Mouse (Mus musculus) midbrain, embryonic 11.5 days (tissue): Measurements from ENCODE around the gene Wnt5b. TPM values are rescaled to one million over a fixed set of nuclear protein-coding genes. Genes with fewer than 3 reads are reported as not detected.

Source experiments
- ATAC-seq: fragments of 200-750 bp; cut with Nextera tagmentation; 2 replicates; pipeline ENCODE4 v1.8.0; 2017; ENCODE audit warnings: moderate TSS enrichment, moderate library complexity; ENCODE audit not compliant: low FRiP score
- DNase-seq: peaks from one replicate; pipeline ENCODE4 v3.0.0; 2015; ENCODE audit warnings: low spot score; ENCODE audit errors: missing footprints
- H3K27ac ChIP-seq: fragments of 300-500 bp; sonication (generic); 2 replicates; pipeline ENCODE4 v1.5.1; 2014; ENCODE audit warnings: low read depth, low read length
- H3K27me3 ChIP-seq: fragments of 300-500 bp; sonication (generic); 2 replicates; pipeline ENCODE4 v1.6.1; 2014; ENCODE audit warnings: mild to moderate bottlenecking, low read length, moderate library complexity, mixed read lengths; ENCODE audit not compliant: control insufficient read depth, insufficient read depth
- H3K36me3 ChIP-seq: fragments of 300-500 bp; sonication (generic); 2 replicates; pipeline ENCODE4 v1.6.1; 2014; ENCODE audit warnings: mild to moderate bottlenecking, low read length, moderate library complexity, mixed read lengths; ENCODE audit not compliant: control insufficient read depth, insufficient read depth
- H3K4me1 ChIP-seq: fragments of 300-500 bp; sonication (generic); 2 replicates; pipeline ENCODE4 v1.6.1; 2014; ENCODE audit warnings: low read length; ENCODE audit not compliant: control insufficient read depth, insufficient read depth
- H3K4me2 ChIP-seq: fragments of 300-500 bp; sonication (generic); 2 replicates; pipeline ENCODE4 v1.6.1; 2014; ENCODE audit warnings: mild to moderate bottlenecking, moderate library complexity
- H3K4me3 ChIP-seq: fragments of 300-500 bp; sonication (generic); 2 replicates; pipeline ENCODE4 v1.5.1; 2014; ENCODE audit warnings: low read depth, low read length
- H3K9ac ChIP-seq: fragments of 300-500 bp; sonication (generic); 2 replicates; pipeline ENCODE4 v1.6.1; 2014; ENCODE audit warnings: low read length
- H3K9me3 ChIP-seq: fragments of 300-500 bp; sonication (generic); 2 replicates; pipeline ENCODE4 v1.6.1; 2016; ENCODE audit warnings: low read length; ENCODE audit not compliant: control insufficient read depth
- WGBS: fragments of 180-500 bp; shearing (Covaris S2); extraction: QIAGEN DNeasy Blood & Tissue Kit; methylation state at CpG from one replicate; pipeline ENCODE4 v1.1.7; 2014; 5-methylcytosine and 5-hydroxymethylcytosine counted together
- polyA plus RNA-seq: library from polyadenylated mRNA; unstranded; fragments of >200 nt; fragmentation: Nextera tagmentation; extraction: Ambion mirVana; gene quantifications from 2 replicates; pipeline ENCODE4 v1.2.1, GENCODE M21; 2014

The Wnt5b gene
- polyA plus RNA-seq, 1 experiment from 2014 or later: 9.2 TPM

- Histone ChIP-seq H3K4me3 (no peak overlapping the region), H3K9ac (no peak overlapping the region), H3K4me1 (peaks cover 15% of the 10 kb centered on the region), H3K4me2 (no peak overlapping the region), H3K36me3 (no peaks in the 10 kb centered on the region), H3K27me3 (no peaks in the 10 kb centered on the region), H3K27ac (no peak overlapping the region), H3K9me3 (no peaks in the 10 kb centered on the region)
- DNase-seq (no peak), ATAC-seq (no peak)
- 70% methylated on average over 13 of the region's 13 CpGs for WGBS
Observed at GRCm38 (mm10) chr6:119477686-119478310, 66.3 kb downstream of the Wnt5b start.

- H3K9ac ChIP-seq: no peak overlapping the region
- no peak overlapping the region for H3K4me3 ChIP-seq
- H3K36me3 ChIP-seq: no peaks in the 10 kb centered on the region
- no peaks in the 10 kb centered on the region for H3K9me3 ChIP-seq
- WGBS: 89% methylated on average over 6 of the region's 6 CpGs
- DNase-seq: no peak
- H3K4me1 ChIP-seq: peaks cover 13% of the 10 kb centered on the region
- no peak overlapping the region for H3K27ac ChIP-seq
- H3K27me3 ChIP-seq: no peaks in the 10 kb centered on the region
- ATAC-seq: no peak
- no peak overlapping the region for H3K4me2 ChIP-seq
Observed at GRCm38 (mm10) chr6:119475988-119476387, 68.2 kb downstream of the Wnt5b start.

- 89% methylated on average over 4 of the region's 4 CpGs for WGBS
- Histone ChIP-seq H3K27ac (no peak overlapping the region), H3K9me3 (no peaks in the 10 kb centered on the region), H3K9ac (no peak overlapping the region), H3K27me3 (no peaks in the 10 kb centered on the region), H3K36me3 (no peaks in the 10 kb centered on the region), H3K4me3 (no peak overlapping the region), H3K4me2 (no peak overlapping the region), H3K4me1 (peaks cover 11% of the 10 kb centered on the region)
- ATAC-seq (no peak), DNase-seq (no peak)
Observed at GRCm38 (mm10) chr6:119473992-119474391, 70.2 kb downstream of the Wnt5b start.

- no peaks in the 10 kb centered on the region for H3K27me3 ChIP-seq
- no peak for DNase-seq
- no peak overlapping the region for H3K4me3 ChIP-seq
- peaks cover 6% of the 10 kb centered on the region for H3K4me1 ChIP-seq
- ATAC-seq: no peak
- WGBS: 79% methylated on average over 7 of the region's 7 CpGs
- no peak overlapping the region for H3K4me2 ChIP-seq
- H3K27ac ChIP-seq: no peak overlapping the region
- no peak overlapping the region for H3K9ac ChIP-seq
- no peaks in the 10 kb centered on the region for H3K9me3 ChIP-seq
- H3K36me3 ChIP-seq: no peaks in the 10 kb centered on the region
Observed at GRCm38 (mm10) chr6:119473446-119473845, 70.7 kb downstream of the Wnt5b start.

- Histone ChIP-seq H3K27ac (no peak overlapping the region), H3K27me3 (no peaks in the 10 kb centered on the region), H3K4me1 (no peaks in the 10 kb centered on the region), H3K9ac (no peak overlapping the region), H3K9me3 (no peaks in the 10 kb centered on the region), H3K36me3 (no peaks in the 10 kb centered on the region), H3K4me2 (no peak overlapping the region), H3K4me3 (no peak overlapping the region)
- 84% methylated on average over 3 of the region's 3 CpGs for WGBS
- no peak for DNase-seq
- ATAC-seq: no peak
Observed at GRCm38 (mm10) chr6:119472705-119473104, 71.4 kb downstream of the Wnt5b start.

- DNase-seq (peak; percentile 90), ATAC-seq (no peak)
- no peaks in the 10 kb centered on the region for H3K9me3 ChIP-seq
- 29% methylated on average over 5 of the region's 5 CpGs for WGBS
- no peak overlapping the region for H3K9ac ChIP-seq
- no peak overlapping the region for H3K27ac ChIP-seq
- no peaks in the 10 kb centered on the region for H3K36me3 ChIP-seq
- H3K27me3 ChIP-seq: no peaks in the 10 kb centered on the region
- H3K4me2 ChIP-seq: no peak overlapping the region
- no peaks in the 10 kb centered on the region for H3K4me1 ChIP-seq
- H3K4me3 ChIP-seq: no peak overlapping the region
Observed at GRCm38 (mm10) chr6:119472135-119472534, 72.0 kb downstream of the Wnt5b start.

- no peak overlapping the region for H3K4me2 ChIP-seq
- H3K36me3 ChIP-seq: no peaks in the 10 kb centered on the region
- no peak overlapping the region for H3K27ac ChIP-seq
- H3K27me3 ChIP-seq: no peaks in the 10 kb centered on the region
- H3K9me3 ChIP-seq: no peaks in the 10 kb centered on the region
- DNase-seq: no peak
- WGBS: 86% methylated on average over 3 of the region's 3 CpGs
- no peaks in the 10 kb centered on the region for H3K4me1 ChIP-seq
- H3K4me3 ChIP-seq: no peak overlapping the region
- no peak overlapping the region for H3K9ac ChIP-seq
- no peak for ATAC-seq
Observed at GRCm38 (mm10) chr6:119470777-119471176, 73.4 kb downstream of the Wnt5b start.

GRCm38 (mm10) chr6:119467785-119468059 is 76.4 kb downstream of the Wnt5b start:
- WGBS: 76% methylated on average over 2 of the region's 2 CpGs
- no peaks in the 10 kb centered on the region for H3K27me3 ChIP-seq
- no peak overlapping the region for H3K9ac ChIP-seq
- DNase-seq: peak; percentile 82
- no peaks in the 10 kb centered on the region for H3K9me3 ChIP-seq
- no peak for ATAC-seq
- H3K4me2 ChIP-seq: no peak overlapping the region
- H3K27ac ChIP-seq: no peak overlapping the region
- H3K36me3 ChIP-seq: no peaks in the 10 kb centered on the region
- no peak overlapping the region for H3K4me3 ChIP-seq
- no peaks in the 10 kb centered on the region for H3K4me1 ChIP-seq

- no peak overlapping the region for H3K4me3 ChIP-seq
- no peak overlapping the region for H3K4me2 ChIP-seq
- DNase-seq (no peak), ATAC-seq (no peak)
- H3K27me3 ChIP-seq: no peaks in the 10 kb centered on the region
- H3K9ac ChIP-seq: no peak overlapping the region
- H3K4me1 ChIP-seq: no peaks in the 10 kb centered on the region
- no peak overlapping the region for H3K27ac ChIP-seq
- 72% methylated on average over 10 of the region's 10 CpGs for WGBS
- H3K36me3 ChIP-seq: no peaks in the 10 kb centered on the region
- no peaks in the 10 kb centered on the region for H3K9me3 ChIP-seq
Observed at GRCm38 (mm10) chr6:119466921-119467784, 77.0 kb downstream of the Wnt5b start.
